Mouse (Mus musculus): ENCODE results near the gene Dgkh. TPM values are rescaled to one million over a fixed set of nuclear protein-coding genes. Genes with fewer than 3 reads are reported as not detected.

Dgkh gene
- polyA plus RNA-seq (2015; fragmentation: Nextera tagmentation; extraction: Ambion mirVana): 2.3 and 2.9 TPM in 2 replicates

GRCm38 (mm10) chr14:78732617-78733312 is at the start of gene Dgkh:
TSS of gene Dgkh (minus strand) at chr14:78732776.
- Histone ChIP-seq H3K36me3 (no peaks in the 10 kb centered on the region), H3K4me3 (peak within 1 kb of the TSS; percentile 80), H3K9ac (peak within 1 kb of the TSS; percentile 93), H3K4me1 (replicated peaks) (peaks cover 24% of the 10 kb centered on the region), H3K4me2 (peak within 1 kb of the TSS; percentile 93), H3K9me3 (no peaks in the 10 kb centered on the region), H3K27ac (peak within 1 kb of the TSS; percentile 95), H3K27me3 (peaks cover 14% of the 10 kb centered on the region; the same call in 1 of the 2 replicates)
- ATAC-seq (ENCODE audit: low FRiP score): peak; percentile 94
- under 1% methylated on average over 62 of the region's 71 CpGs for WGBS

DNA sequence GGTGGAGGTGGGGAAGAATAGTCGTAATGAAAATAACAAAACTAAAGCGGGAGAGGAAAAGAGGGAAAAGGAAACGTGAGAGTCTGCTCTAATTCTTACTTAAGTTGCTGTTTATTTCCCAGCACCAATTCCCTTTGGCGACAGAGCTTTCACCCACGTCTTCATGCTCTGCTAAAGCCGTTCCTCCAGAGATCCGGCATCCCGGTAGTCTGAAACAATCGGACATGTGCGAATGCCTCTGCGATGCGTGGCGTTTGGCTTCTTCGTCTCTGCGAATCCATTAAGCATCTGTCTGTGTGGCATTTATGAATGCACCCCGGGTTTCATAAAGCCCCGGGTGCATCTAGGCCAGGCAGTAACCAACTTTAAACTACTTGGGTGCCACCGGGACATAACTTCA is 44.6 kb upstream of the Dgkh start:
- Histone ChIP-seq H3K4me1 (replicated peaks) (peaks cover 12% of the 10 kb centered on the region), H3K4me2 (peak overlapping the region; percentile 41), H3K27me3 (0 out of 2 replicates have a peak, but pooled peaks cover 2% of the 10 kb centered on the region), H3K4me3 (no peak overlapping the region), H3K27ac (no peak overlapping the region), H3K36me3 (no peaks in the 10 kb centered on the region), H3K9ac (0 out of 2 replicates have a peak overlapping the region, but pooled peaks have one; percentile 19), H3K9me3 (no peaks in the 10 kb centered on the region)
- ATAC-seq (ENCODE audit: low FRiP score): no peak
- 49% methylated on average over 18 of the region's 18 CpGs for WGBS

GRCm38 (mm10) chr14:78776659-78777058 is 44.1 kb upstream of the Dgkh start:
- H3K4me1 ChIP-seq (replicated peaks): peaks cover 12% of the 10 kb centered on the region
- 7% methylated on average over 8 of the region's 8 CpGs for WGBS
- H3K36me3 ChIP-seq: no peaks in the 10 kb centered on the region
- H3K9me3 ChIP-seq: no peaks in the 10 kb centered on the region
- 0 out of 2 replicates have a peak, but pooled peaks cover 2% of the 10 kb centered on the region for H3K27me3 ChIP-seq
- H3K9ac ChIP-seq: peak overlapping the region; percentile 19; the same call in 1 of the 2 replicates
- no peak overlapping the region for H3K27ac ChIP-seq
- no peak for ATAC-seq (ENCODE audit: low FRiP score)
- H3K4me3 ChIP-seq: no peak overlapping the region
- H3K4me2 ChIP-seq: peak overlapping the region; percentile 41

- Histone ChIP-seq H3K36me3 (no peaks in the 10 kb centered on the region), H3K4me3 (no peak overlapping the region), H3K9ac (no peak overlapping the region), H3K4me2 (no peak overlapping the region), H3K9me3 (no peaks in the 10 kb centered on the region), H3K27ac (no peak overlapping the region), H3K27me3 (0 out of 2 replicates have a peak, but pooled peaks cover 2% of the 10 kb centered on the region), H3K4me1 (replicated peaks) (peaks cover 12% of the 10 kb centered on the region)
- ATAC-seq (ENCODE audit: low FRiP score): no peak
- WGBS: 70% methylated on average over 14 of the region's 14 CpGs
Observed at GRCm38 (mm10) chr14:78775699-78776098, 43.1 kb upstream of the Dgkh start.

GRCm38 (mm10) chr14:78775226-78775625 is 42.6 kb upstream of the Dgkh start:
- no peaks in the 10 kb centered on the region for H3K9me3 ChIP-seq

GRCm38 (mm10) chr14:78770457-78770856 is 37.9 kb upstream of the Dgkh start:
- Histone ChIP-seq H3K27me3 (no peaks in the 10 kb centered on the region), H3K36me3 (no peaks in the 10 kb centered on the region), H3K4me2 (no peak overlapping the region), H3K9ac (no peak overlapping the region), H3K9me3 (no peaks in the 10 kb centered on the region), H3K4me1 (replicated peaks) (no peaks in the 10 kb centered on the region), H3K4me3 (no peak overlapping the region), H3K27ac (no peak overlapping the region)
- ATAC-seq (ENCODE audit: low FRiP score): no peak
- WGBS: 12% methylated on average over 3 of the region's 3 CpGs

More at GRCm38 (mm10) chr14:78775226-78775625, 42.6 kb upstream of the Dgkh start:
- WGBS: 57% methylated on average over 6 of the region's 6 CpGs
- no peak overlapping the region for H3K27ac ChIP-seq
- ATAC-seq (ENCODE audit: low FRiP score): no peak
- H3K4me1 ChIP-seq (replicated peaks): peaks cover 12% of the 10 kb centered on the region
- no peak overlapping the region for H3K4me2 ChIP-seq
- no peak overlapping the region for H3K9ac ChIP-seq
- 0 out of 2 replicates have a peak, but pooled peaks cover 2% of the 10 kb centered on the region for H3K27me3 ChIP-seq
- H3K4me3 ChIP-seq: no peak overlapping the region
- no peaks in the 10 kb centered on the region for H3K36me3 ChIP-seq

- Histone ChIP-seq H3K4me2 (no peak overlapping the region), H3K27ac (no peak overlapping the region), H3K9ac (no peak overlapping the region), H3K4me1 (replicated peaks) (no peaks in the 10 kb centered on the region), H3K9me3 (no peaks in the 10 kb centered on the region), H3K27me3 (no peaks in the 10 kb centered on the region), H3K36me3 (no peaks in the 10 kb centered on the region), H3K4me3 (no peak overlapping the region)
- 87% methylated on average over 2 of the region's 2 CpGs for WGBS
- ATAC-seq (ENCODE audit: low FRiP score): no peak
Observed at GRCm38 (mm10) chr14:78761064-78761463, 28.5 kb upstream of the Dgkh start.

- Histone ChIP-seq H3K27me3 (no peaks in the 10 kb centered on the region), H3K4me3 (no peak overlapping the region), H3K4me2 (no peak overlapping the region), H3K9me3 (no peaks in the 10 kb centered on the region), H3K27ac (no peak overlapping the region), H3K36me3 (no peaks in the 10 kb centered on the region), H3K4me1 (replicated peaks) (no peaks in the 10 kb centered on the region), H3K9ac (no peak overlapping the region)
- WGBS: 13% methylated on average over 3 of the region's 3 CpGs
- ATAC-seq (ENCODE audit: low FRiP score): no peak
Observed at GRCm38 (mm10) chr14:78759491-78759890, 26.9 kb upstream of the Dgkh start.

DNA sequence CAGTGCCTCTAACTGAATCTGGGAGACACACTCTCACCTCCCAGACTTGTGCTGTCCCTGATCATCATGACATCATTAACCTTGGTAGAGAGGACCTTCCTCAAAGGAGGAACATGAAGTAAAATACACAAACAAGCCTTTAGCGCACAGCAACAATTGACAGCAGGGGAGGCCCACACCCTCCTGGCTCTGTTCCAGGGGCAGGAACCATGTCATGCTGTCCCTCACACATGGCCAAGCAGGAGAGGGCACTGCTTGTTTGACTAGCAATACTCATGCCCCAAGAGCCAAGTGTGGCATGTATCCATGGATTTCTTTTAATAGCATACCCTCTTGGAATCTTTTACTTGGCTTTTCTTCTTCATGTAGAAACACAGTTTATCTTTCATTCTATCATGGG is 22.7 kb upstream of the Dgkh start:
- Histone ChIP-seq H3K4me3 (no peak overlapping the region), H3K4me1 (replicated peaks) (no peaks in the 10 kb centered on the region), H3K9ac (no peak overlapping the region), H3K36me3 (no peaks in the 10 kb centered on the region), H3K4me2 (no peak overlapping the region), H3K9me3 (no peaks in the 10 kb centered on the region), H3K27ac (no peak overlapping the region), H3K27me3 (no peaks in the 10 kb centered on the region)
- WGBS: 85% methylated on average over 1 of the region's 1 CpGs
- ATAC-seq (ENCODE audit: low FRiP score): no peak

GRCm38 (mm10) chr14:78748692-78749091 is 16.1 kb upstream of the Dgkh start:
- WGBS: 90% methylated on average over 2 of the region's 2 CpGs
- no peak overlapping the region for H3K4me2 ChIP-seq
- no peaks in the 10 kb centered on the region for H3K36me3 ChIP-seq
- no peak overlapping the region for H3K4me3 ChIP-seq
- no peak overlapping the region for H3K9ac ChIP-seq
- H3K9me3 ChIP-seq: no peaks in the 10 kb centered on the region
- ATAC-seq (ENCODE audit: low FRiP score): no peak
- H3K4me1 ChIP-seq (replicated peaks): no peaks in the 10 kb centered on the region
- H3K27me3 ChIP-seq: no peaks in the 10 kb centered on the region
- H3K27ac ChIP-seq: no peak overlapping the region

- ATAC-seq (ENCODE audit: low FRiP score): no peak
- H3K27ac ChIP-seq: no peak overlapping the region
Observed at GRCm38 (mm10) chr14:78747969-78748651, 15.5 kb upstream of the Dgkh start.

GRCm38 (mm10) chr14:78747454-78747853 is 14.9 kb upstream of the Dgkh start:
- no peaks in the 10 kb centered on the region for H3K27me3 ChIP-seq
- no peak overlapping the region for H3K9ac ChIP-seq
- H3K4me3 ChIP-seq: no peak overlapping the region
- no peaks in the 10 kb centered on the region for H3K9me3 ChIP-seq
- no peak for ATAC-seq (ENCODE audit: low FRiP score)
- no peaks in the 10 kb centered on the region for H3K36me3 ChIP-seq
- H3K4me1 ChIP-seq (replicated peaks): no peaks in the 10 kb centered on the region
- WGBS: 91% methylated on average over 3 of the region's 3 CpGs
- H3K27ac ChIP-seq: no peak overlapping the region
- no peak overlapping the region for H3K4me2 ChIP-seq

More at GRCm38 (mm10) chr14:78747969-78748651, 15.5 kb upstream of the Dgkh start:
- H3K9ac ChIP-seq: no peak overlapping the region
- no peaks in the 10 kb centered on the region for H3K27me3 ChIP-seq
- no peaks in the 10 kb centered on the region for H3K9me3 ChIP-seq
- no peak overlapping the region for H3K4me3 ChIP-seq
- WGBS: 54% methylated on average over 14 of the region's 14 CpGs
- H3K4me1 ChIP-seq (replicated peaks): no peaks in the 10 kb centered on the region
- H3K36me3 ChIP-seq: no peaks in the 10 kb centered on the region
- no peak overlapping the region for H3K4me2 ChIP-seq
